Mouse (Mus musculus): Measurements from ENCODE around the gene Cmtm8.

Gene Cmtm8

GRCm38 (mm10) chr9:114844017-114844662 lies at the start of gene Cmtm8:
Cmtm8 (minus strand) TSS chr9:114844156.
- peak; percentile 55 for DNase-seq (ENCODE audit: low read depth, low spot score)

GRCm38 (mm10) chr9:114892974-114893373 lies 49.0 kb upstream of the Cmtm8 start:
- no peak for DNase-seq (ENCODE audit: low read depth, low spot score)

DNA sequence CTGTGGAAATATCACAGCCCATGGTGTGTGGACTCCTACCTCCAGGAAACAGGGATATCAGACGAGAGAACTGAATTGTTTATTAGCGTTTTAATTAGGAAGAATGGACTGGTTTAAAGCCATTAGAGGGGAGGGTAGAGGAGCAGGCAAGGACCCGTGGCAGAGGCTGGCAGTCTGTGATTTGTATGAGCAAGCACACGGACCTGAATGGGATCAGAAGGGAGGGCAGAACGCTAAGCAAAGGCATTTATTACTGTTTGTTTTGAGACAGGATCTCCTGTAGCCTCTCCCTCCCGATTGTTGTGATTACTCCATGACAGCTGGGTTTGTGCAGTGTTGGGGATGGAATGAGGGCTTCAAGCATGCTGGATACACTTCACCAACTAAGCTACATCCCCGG lies 46.4 kb upstream of the Cmtm8 start:
- DNase-seq (ENCODE audit: low read depth, low spot score) = no peak

- DNase-seq (ENCODE audit: low read depth, low spot score) = peak; percentile 47
These were observed 45.0 kb upstream of the Cmtm8 start for GRCm38 (mm10) chr9:114888856-114889407.

GRCm38 (mm10) chr9:114887699-114888098 lies 43.7 kb upstream of the Cmtm8 start:
- peak; percentile 73 for DNase-seq (ENCODE audit: low read depth, low spot score)

DNA sequence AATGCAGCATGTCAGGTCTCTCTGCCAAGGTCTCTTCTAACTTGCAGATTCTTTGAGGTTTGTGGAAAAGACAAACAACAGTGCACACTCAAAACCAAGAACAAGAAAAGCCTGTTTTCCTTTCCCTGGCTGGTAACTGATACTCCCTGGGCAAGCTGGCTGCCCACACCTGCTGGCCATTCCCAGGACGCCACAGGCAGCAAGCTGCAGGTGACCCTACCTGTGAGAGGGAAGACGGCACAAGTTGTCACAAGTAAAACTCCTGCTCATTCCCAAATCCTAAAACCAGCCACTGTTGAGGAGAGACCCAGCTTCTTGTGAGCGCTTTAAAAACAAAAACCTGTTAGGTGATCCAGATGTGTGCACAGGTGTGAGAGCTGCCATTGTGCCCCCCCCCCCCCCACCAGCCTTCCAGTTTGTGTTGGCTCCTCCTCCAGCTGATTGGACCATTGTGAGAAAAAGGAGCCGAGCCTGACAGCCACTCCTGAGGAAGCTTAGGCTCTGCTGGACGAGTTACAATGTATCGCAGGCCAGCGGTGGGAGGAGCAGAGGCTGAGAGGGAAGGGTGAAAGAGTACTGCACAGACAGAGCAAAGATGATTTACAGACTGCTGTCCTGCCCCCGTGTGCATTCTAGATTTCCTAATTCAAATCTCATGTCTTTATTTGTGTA lies 42.2 kb upstream of the Cmtm8 start:
- DNase-seq (ENCODE audit: low read depth, low spot score) = no peak

DNA sequence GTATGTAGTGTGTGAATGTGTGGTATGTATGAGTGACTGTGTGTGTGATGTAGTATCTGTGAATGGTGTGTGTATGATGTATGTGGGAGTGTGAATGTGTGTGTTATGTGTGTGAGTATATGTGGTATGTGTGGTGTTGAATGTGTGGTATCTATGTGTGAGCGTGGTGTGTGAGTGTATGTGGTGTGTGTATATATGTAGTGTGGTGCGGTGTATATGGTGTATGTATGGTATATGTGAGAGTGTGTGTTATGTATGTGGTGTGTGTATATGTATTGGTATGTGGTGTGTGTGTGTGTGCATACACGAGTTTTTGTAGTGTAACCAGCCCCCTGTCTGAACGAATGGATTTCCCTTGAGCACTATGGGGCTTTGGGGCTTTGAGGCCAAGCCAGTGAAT lies 41.6 kb upstream of the Cmtm8 start:
- DNase-seq (ENCODE audit: low read depth, low spot score) = no peak

DNA sequence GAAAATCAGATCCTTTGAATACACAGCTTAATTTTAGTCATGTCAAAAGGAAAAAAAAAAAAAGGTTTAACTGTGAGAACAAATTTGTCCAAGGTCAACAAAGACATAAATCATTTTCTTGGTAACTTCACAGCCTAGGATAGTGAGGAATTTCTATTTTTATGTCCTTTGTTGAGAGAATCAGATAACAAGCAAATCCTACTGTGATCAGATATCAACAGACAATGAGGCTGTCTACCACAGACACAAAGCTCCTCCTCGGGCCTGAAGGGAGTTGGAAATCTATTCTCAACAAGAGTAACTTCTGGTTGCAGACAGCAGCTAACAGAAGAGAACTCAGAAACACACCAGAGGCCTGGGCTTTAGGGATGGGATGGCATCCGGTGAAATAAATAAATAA lies 38.0 kb upstream of the Cmtm8 start:
- DNase-seq (ENCODE audit: low read depth, low spot score) = no peak

DNA sequence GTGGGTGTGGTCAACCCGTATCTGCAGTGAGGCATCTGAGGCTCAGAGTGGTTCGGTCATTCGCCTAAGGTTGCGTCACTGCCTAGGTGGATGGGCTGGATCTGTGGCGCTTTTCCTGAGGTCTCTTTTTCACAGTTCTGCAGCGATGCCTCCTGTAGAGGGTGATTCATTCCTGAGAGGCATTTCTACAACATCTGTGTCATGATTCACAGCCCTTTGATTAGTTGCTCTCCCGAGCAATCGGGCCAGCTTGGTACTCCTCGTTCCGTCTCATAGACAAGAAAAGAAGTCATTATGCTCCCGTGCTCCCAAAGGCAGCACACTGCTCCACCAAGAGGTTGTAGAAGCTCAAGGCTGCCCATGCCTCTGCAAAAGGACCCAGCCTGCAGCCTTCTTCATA lies 11.4 kb upstream of the Cmtm8 start:
- DNase-seq (ENCODE audit: low read depth, low spot score) = no peak

DNA sequence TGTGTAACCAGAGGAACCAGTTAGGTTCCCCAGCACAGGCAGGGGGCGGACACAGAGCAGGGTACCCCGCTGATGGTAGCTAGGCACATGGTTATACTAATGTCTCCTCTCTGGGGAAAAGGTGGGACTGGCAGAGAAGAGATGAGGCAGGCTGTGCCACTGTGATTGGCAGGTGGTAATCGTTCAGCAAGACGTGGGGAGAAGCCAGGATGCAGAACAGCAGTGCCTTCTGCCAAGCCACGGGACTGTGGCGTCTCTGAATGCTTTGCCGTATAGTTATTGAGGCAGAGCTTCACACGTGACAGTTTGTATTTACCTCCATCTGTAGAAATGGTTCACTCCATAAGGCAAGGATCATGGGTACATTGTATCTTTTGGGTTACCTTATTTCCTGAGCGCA lies 10.7 kb upstream of the Cmtm8 start:
- no peak for DNase-seq (ENCODE audit: low read depth, low spot score)

DNA sequence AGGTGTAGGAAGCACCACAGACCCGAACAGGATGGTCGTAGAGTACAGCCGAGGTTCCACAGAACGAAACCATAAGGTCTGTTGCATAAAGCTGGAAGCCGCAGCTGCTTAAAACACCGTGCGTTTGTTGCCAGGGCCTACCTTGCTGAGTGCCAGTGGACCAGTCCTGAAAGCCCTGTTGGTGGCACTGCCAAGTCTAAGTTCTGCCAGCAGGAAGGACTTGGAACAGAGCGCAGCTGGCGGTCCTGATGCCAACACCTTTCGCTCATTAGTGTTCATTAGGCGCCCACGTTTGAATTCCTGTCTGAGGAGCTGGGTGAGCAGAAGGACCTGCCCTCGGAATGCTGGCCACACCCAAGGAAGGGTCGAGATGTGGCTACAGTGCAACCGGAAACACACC lies 9.4 kb upstream of the Cmtm8 start:
- no peak for DNase-seq (ENCODE audit: low read depth, low spot score)

- no peak for DNase-seq (ENCODE audit: low read depth, low spot score)
These were observed 7.6 kb upstream of the Cmtm8 start for GRCm38 (mm10) chr9:114851419-114852190.

GRCm38 (mm10) chr9:114843634-114844016 lies 331 bp downstream of the Cmtm8 start:
- peak; percentile 23 for DNase-seq (ENCODE audit: low read depth, low spot score)

GRCm38 (mm10) chr9:114842886-114843285 lies 1.1 kb downstream of the Cmtm8 start:
- no peak for DNase-seq (ENCODE audit: low read depth, low spot score)

GRCm38 (mm10) chr9:114842269-114842668 lies 1.7 kb downstream of the Cmtm8 start:
- no peak for DNase-seq (ENCODE audit: low read depth, low spot score)

GRCm38 (mm10) chr9:114838870-114839269 lies 5.1 kb downstream of the Cmtm8 start:
- no peak for DNase-seq (ENCODE audit: low read depth, low spot score)

DNA sequence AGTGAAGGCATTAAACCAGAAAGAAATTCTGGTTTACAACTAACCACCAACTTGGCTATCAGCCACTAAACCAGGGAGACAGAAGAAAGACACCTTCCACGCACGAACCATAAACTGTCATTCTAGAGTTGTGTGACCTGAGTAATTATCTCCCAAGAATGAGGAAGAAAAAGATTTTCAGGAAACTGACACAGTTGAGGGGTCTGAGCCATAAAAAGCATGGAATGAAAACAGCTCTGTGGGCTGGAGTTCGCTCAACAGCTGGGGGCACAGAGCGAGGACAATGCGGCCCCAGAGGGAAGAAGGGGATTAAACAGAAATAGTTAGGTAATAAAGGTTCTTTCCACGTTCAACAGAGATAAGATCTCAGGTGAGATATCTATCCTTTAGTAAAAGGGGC lies 12.4 kb downstream of the Cmtm8 start:
- no peak for DNase-seq (ENCODE audit: low read depth, low spot score)

DNA sequence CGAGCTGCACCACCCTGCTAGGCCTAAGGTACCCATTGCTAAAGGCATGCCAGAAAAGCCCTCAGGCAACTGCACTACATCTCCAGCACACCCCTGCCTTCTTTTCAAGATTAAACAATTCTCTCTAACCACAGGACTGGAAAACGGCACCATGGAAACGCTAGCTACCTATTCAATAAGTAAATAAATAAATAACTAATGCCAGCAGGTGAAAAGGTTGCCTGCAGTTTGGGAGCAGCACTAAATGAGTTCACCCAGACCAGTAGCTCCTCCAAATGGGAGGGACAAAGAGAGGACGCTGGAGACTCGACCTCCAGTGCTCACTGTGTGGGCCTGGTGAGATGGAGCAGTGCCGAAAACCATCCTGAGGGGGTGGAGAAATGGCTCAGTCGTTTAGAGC lies 13.6 kb downstream of the Cmtm8 start:
- DNase-seq (ENCODE audit: low read depth, low spot score) = no peak

DNA sequence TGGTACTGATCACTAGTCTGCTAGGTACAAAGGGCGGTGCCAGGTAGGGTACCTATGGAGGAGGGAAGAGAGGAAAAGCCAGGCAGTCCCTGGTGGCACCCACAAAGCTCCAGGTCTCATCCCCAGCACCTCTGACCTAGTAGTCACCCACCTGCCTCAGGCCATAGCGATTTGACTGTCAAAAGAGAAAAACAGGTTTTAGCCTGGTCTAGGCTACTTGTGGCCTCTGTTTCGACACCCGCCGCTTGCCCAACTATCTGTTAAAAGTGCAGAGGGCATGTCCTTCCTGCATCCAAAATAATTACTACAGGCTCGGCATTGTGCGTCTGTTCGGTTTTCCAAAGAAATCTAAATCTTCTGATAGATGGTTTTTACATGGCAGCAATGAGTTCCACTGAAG lies 14.3 kb downstream of the Cmtm8 start:
- no peak for DNase-seq (ENCODE audit: low read depth, low spot score)

GRCm38 (mm10) chr9:114828377-114828776 lies 15.6 kb downstream of the Cmtm8 start:
- peak; percentile 23 for DNase-seq (ENCODE audit: low read depth, low spot score)

DNA sequence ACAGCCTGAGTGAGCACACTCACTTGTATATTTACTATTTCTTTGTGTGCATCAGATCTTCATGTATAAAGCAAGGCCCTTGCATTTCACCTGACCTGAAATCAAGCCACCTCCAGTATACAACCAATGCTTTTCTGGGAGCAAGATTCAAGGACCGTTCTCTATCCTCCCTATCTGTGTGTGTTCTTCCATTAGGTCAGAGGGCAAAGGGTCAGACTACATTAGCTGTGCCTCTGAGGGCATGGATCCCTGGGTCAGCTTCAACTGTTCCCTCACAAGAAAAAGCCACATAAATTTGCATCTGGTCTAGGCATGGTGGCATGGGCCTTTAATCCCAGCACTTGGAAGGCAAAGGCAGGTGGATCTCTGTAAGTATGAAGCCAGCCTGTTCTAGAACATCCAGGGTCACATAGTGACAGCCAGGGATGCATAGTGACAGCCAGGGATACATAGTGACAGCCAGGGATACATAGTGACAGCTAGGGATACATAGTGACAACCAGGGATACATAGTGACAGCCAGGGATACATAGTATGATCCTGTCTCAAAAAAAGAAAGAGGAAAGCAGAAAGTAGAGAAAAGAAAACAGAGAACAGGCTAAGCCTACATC lies 16.6 kb downstream of the Cmtm8 start:
- no peak for DNase-seq (ENCODE audit: low read depth, low spot score)

GRCm38 (mm10) chr9:114824166-114824565 lies 19.8 kb downstream of the Cmtm8 start:
- DNase-seq (ENCODE audit: low read depth, low spot score) = no peak

Data from ES-CJ7 (cell line).